Mouse (Mus musculus) T-helper 1 cell (primary cell): Measurements from ENCODE around the gene Stx19.

Source experiments
- in situ Hi-C: fragments of 300-600 bp; cut with MboI, MseI; formaldehyde crosslinking; loops from one replicate; pipeline ENCODE4 v1.15.1; 2025; ENCODE audit warnings: high pct_unique_total_duplicates

Gene Stx19

GRCm38 (mm10) chr16:62846498-62847312 is 32.2 kb downstream of the Stx19 start, which contains the start of gene Arl13b:
Gene Arl13b (minus strand): TSS chr16:62847040.
- in situ Hi-C loops: no loop called here

- in situ Hi-C loops: no loop called here
Observed at GRCm38 (mm10) chr16:62852464-62853252, 38.2 kb downstream of the Stx19 start.

- in situ Hi-C loops: no loop called here
Observed at GRCm38 (mm10) chr16:62853611-62854126, 39.2 kb downstream of the Stx19 start.

- in situ Hi-C loops: no loop called here
Observed at GRCm38 (mm10) chr16:62854191-62855068, 40.0 kb downstream of the Stx19 start, which contains the start of gene Pros1. Gene Pros1 (plus strand): TSS chr16:62854307.

- in situ Hi-C loops: no loop called here
Observed at GRCm38 (mm10) chr16:62855385-62855784, 40.9 kb downstream of the Stx19 start.

- in situ Hi-C loops: no loop called here
Observed at GRCm38 (mm10) chr16:62856273-62856672, 41.8 kb downstream of the Stx19 start.

GRCm38 (mm10) chr16:62857498-62857897 is 43.0 kb downstream of the Stx19 start:
- in situ Hi-C loops: no loop called here

- in situ Hi-C loops: no loop called here
Observed at GRCm38 (mm10) chr16:62858018-62858417, 43.5 kb downstream of the Stx19 start.

- in situ Hi-C loops: no loop called here
Observed at GRCm38 (mm10) chr16:62860140-62860539, 45.7 kb downstream of the Stx19 start.

GRCm38 (mm10) chr16:62861455-62861854 is 47.0 kb downstream of the Stx19 start:
- in situ Hi-C loops: no loop called here

- in situ Hi-C loops: no loop called here
Observed at GRCm38 (mm10) chr16:62872688-62873117, 58.2 kb downstream of the Stx19 start.

GRCm38 (mm10) chr16:62873180-62873579 is 58.7 kb downstream of the Stx19 start:
- in situ Hi-C loops: no loop called here
